Mouse (Mus musculus): ENCODE measurements around the gene Lmo7.

GRCm38 (mm10) chr14:101964381-101964780 lies 234.6 kb downstream of the Lmo7 start:
- TF ChIP-seq CTCF (IDR thresholded peaks at IDR 0.05; ENCODE audit: control insufficient read depth, insufficient read depth, insufficient replicate concordance, low read depth, low read length) (no peak), POLR2A (IDR thresholded peaks at IDR 0.05; ENCODE audit: control insufficient read depth, low read depth, low read length) (no peak)
